Mouse (Mus musculus): ENCODE data around the gene Fam122a. TPM values are rescaled to one million over a fixed set of nuclear protein-coding genes. Genes with fewer than 3 reads are reported as not detected.
A peak's percentile ranks its signal among the peaks of the same experiment; 100 is the strongest.

Gene Fam122a
- polyA plus RNA-seq, 1 experiment from 2014 or later = 49.4 TPM

DNA sequence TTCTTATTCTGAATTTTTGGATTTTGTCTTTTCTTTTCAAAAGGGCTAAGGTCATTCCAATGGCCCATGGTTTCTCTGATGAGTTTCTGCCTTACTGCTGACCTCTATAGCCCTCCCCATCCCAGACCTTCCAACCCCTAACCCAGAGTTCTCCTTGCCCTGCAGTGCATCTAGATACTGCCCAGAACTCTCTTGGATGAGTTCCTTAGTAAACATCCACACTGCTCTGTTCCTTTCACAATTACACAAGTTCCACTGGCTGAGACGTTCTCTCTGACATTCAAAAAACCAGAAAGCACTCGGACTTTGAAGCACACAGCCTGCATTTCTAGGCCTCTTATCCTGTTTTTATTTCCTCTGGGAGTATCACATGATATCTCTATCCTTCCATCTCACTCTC lies 3.8 kb upstream of the Fam122a start:
- Histone ChIP-seq H3K4me3 (no peak overlapping the region), H3K27ac (no peak overlapping the region), H3K9ac (no peak overlapping the region), H3K4me2 (no peak overlapping the region), H3K27me3 (no peaks in the 10 kb centered on the region), H3K36me3 (no peaks in the 10 kb centered on the region), H3K9me3 (no peaks in the 10 kb centered on the region), H3K4me1 (peaks cover 4% of the 10 kb centered on the region; the same call in 1 of the 2 replicates)
- ATAC-seq (ENCODE audit: insufficient number of reproducible peaks, low FRiP score, low TSS enrichment, low read depth) = no peak
- 46% methylated on average over 2 of the region's 2 CpGs for WGBS

DNA sequence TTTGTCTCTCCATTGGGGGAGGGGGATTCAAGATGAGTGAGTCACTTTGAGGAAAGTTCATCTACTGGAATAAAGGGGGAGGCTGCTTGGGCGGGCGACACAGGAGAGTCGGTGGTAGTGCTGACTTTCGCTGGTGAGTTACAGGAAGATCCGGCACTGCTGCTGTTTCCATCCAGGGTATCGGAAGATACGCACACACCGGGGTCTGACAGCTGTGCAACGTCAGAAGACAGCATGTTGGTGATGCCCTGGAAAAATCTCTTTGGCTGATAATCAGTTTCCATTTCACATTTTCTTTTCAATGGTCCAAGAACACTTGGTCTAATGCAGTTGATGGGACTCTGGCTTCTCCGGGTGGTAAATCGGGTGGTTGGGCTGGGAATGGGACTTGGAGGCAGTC lies 695 bp downstream of the Fam122a start:
- ATAC-seq (ENCODE audit: insufficient number of reproducible peaks, low FRiP score, low TSS enrichment, low read depth) = no peak
- H3K4me3 ChIP-seq = peak overlapping the region; percentile 67
- H3K27me3 ChIP-seq = no peaks in the 10 kb centered on the region
- peaks cover 8% of the 10 kb centered on the region; the same call in 1 of the 2 replicates for H3K4me1 ChIP-seq
- H3K9ac ChIP-seq = peak overlapping the region; percentile 91
- no peaks in the 10 kb centered on the region for H3K9me3 ChIP-seq
- WGBS = 1% methylated on average over 11 of the region's 11 CpGs
- no peaks in the 10 kb centered on the region for H3K36me3 ChIP-seq
- H3K4me2 ChIP-seq = peak overlapping the region; percentile 63
- peak overlapping the region; percentile 94 for H3K27ac ChIP-seq

DNA sequence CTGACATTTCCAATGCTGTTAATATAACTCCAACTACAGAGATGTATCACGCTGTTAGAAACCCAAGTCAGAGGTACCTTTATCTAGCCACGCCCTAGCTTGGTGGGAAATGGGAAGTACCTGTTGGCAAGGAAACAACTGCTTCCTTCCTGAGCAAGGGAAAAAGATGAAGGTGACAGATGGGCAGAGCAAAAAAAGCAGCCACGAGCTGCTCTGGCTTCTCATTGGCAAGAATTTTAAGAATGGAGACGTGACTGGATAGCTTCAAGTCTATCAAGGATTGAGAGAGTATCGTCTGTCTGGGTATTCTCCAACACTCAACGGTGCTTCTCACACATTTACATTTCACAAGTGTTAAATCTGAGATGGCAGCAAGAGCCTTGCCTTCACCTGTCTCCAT lies 1.9 kb downstream of the Fam122a start:
- Histone ChIP-seq H3K4me2 (no peak overlapping the region), H3K4me1 (peaks cover 8% of the 10 kb centered on the region; the same call in 1 of the 2 replicates), H3K9ac (no peak overlapping the region), H3K9me3 (no peaks in the 10 kb centered on the region), H3K4me3 (no peak overlapping the region), H3K27me3 (no peaks in the 10 kb centered on the region), H3K36me3 (no peaks in the 10 kb centered on the region), H3K27ac (no peak overlapping the region)
- no peak for ATAC-seq (ENCODE audit: insufficient number of reproducible peaks, low FRiP score, low TSS enrichment, low read depth)
- WGBS = 85% methylated on average over 6 of the region's 6 CpGs

DNA sequence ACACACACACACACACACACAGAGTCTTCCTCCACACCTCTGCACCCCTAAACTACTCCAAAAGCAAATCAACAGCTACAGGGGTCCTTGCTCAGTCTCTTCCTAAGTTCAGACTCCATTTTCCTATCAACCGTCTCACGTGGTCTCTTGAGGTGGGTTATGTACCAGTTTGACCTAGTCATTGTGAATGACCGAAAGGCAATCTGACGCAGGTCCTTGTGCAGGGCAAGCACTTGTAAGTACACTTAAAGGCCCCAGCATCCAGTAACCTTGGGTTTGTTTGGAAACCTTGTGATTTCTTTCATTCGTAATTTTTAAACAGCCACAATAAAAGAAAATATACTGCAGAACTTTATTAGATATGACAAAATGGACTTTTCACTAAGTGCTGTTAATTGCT lies 4.6 kb downstream of the Fam122a start:
- ATAC-seq (ENCODE audit: insufficient number of reproducible peaks, low FRiP score, low TSS enrichment, low read depth) = no peak
- WGBS = 88% methylated on average over 5 of the region's 5 CpGs
- Histone ChIP-seq H3K4me1 (peaks cover 4% of the 10 kb centered on the region; the same call in 1 of the 2 replicates), H3K4me2 (no peak overlapping the region), H3K36me3 (no peaks in the 10 kb centered on the region), H3K9ac (no peak overlapping the region), H3K27ac (no peak overlapping the region), H3K4me3 (no peak overlapping the region), H3K9me3 (no peaks in the 10 kb centered on the region), H3K27me3 (no peaks in the 10 kb centered on the region)

DNA sequence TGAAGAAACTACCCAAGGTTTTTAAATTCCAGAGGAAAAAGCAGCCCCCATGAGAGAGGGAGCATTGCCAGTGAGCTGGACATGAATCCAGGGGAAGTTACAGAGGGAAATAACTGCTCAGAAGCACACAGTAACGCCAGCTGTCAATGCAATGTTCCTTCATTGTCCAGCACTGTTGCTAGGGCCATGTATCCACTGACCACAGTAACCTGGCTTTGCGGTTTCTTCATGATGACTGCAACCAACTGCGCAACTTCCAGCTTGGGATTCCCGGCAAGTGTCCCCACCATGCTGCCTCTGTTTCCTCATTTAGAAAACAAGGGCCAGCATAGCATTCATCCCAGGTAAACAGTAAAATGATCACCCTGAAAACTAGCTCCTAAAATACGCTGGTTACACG lies 5.6 kb downstream of the Fam122a start:
- WGBS = 83% methylated on average over 6 of the region's 6 CpGs
- H3K27me3 ChIP-seq = no peaks in the 10 kb centered on the region
- no peak overlapping the region for H3K9ac ChIP-seq
- H3K4me3 ChIP-seq = no peak overlapping the region
- no peaks in the 10 kb centered on the region for H3K36me3 ChIP-seq
- no peak overlapping the region for H3K27ac ChIP-seq
- no peaks in the 10 kb centered on the region for H3K9me3 ChIP-seq
- H3K4me2 ChIP-seq = no peak overlapping the region
- ATAC-seq (ENCODE audit: insufficient number of reproducible peaks, low FRiP score, low TSS enrichment, low read depth) = no peak
- H3K4me1 ChIP-seq = peaks cover 4% of the 10 kb centered on the region; the same call in 1 of the 2 replicates

DNA sequence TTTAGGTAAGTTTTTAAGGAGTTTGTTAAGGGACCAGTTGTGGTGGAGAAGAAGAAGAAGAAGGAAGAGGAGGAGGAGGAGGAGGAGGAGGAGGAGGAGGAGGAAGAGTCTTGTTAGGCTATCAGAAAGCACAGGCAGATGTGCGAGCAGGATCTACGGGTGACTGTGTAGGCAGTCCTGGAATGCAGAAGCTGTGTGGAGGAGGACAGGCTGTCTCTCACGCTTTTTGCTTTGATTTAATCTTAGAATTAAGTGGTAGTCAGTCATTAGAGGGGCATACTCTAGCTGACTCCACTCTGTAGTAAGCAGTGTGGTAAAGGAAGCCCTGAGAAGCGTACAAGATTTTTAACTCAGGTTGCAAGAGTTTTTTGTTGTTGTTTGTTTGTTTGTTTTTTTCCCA lies 7.9 kb downstream of the Fam122a start:
- Histone ChIP-seq H3K9me3 (no peaks in the 10 kb centered on the region), H3K4me1 (no peaks in the 10 kb centered on the region), H3K4me2 (no peak overlapping the region), H3K27ac (no peak overlapping the region), H3K36me3 (no peaks in the 10 kb centered on the region), H3K9ac (no peak overlapping the region), H3K27me3 (no peaks in the 10 kb centered on the region), H3K4me3 (no peak overlapping the region)
- WGBS = 68% methylated on average over 4 of the region's 4 CpGs
- ATAC-seq (ENCODE audit: insufficient number of reproducible peaks, low FRiP score, low TSS enrichment, low read depth) = no peak

DNA sequence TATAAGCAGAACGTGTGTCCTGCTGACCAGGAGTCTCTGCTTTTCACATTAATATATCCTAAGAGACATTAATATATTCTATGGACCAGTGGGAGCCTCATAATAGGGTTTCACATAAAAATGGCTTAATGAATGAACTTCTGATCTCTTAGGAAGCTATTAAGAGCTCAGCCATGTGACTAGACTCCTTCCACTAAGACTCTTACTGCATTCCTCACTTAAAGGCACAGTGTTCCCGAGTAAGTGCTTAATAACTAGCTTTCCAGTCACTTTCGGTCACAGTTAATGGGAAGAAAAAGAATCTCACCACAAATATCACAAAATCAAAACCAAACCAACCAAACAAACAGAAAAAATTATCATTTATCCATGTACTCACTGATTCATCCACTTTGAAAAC lies 8.5 kb downstream of the Fam122a start:
- 52% methylated on average over 3 of the region's 3 CpGs for WGBS
- Histone ChIP-seq H3K4me1 (no peaks in the 10 kb centered on the region), H3K9me3 (no peaks in the 10 kb centered on the region), H3K27me3 (no peaks in the 10 kb centered on the region), H3K27ac (no peak overlapping the region), H3K9ac (no peak overlapping the region), H3K4me3 (no peak overlapping the region), H3K4me2 (no peak overlapping the region), H3K36me3 (no peaks in the 10 kb centered on the region)
- ATAC-seq (ENCODE audit: insufficient number of reproducible peaks, low FRiP score, low TSS enrichment, low read depth) = no peak

DNA sequence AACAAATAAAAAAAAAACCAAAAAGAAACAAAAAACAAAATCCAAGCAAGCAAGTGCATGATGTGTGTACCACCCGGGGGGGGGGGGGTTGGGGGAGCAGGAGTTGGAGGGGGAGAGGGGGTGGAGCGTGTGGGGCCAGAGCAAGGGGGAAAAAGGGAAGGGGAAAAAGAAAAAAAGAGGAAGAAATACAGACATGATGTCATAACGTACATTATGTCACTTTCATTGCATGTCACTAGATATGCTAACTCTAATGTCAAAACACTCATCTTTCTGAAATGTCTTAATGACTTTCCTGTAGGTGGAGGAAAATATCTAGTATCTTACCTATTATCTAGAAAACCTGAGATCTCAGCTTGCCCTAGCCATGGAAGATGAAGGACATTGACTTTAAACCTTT lies 14.1 kb downstream of the Fam122a start:
- Histone ChIP-seq H3K27ac (no peak overlapping the region), H3K4me2 (no peak overlapping the region), H3K9me3 (no peaks in the 10 kb centered on the region), H3K9ac (no peak overlapping the region), H3K4me3 (no peak overlapping the region), H3K27me3 (no peaks in the 10 kb centered on the region), H3K4me1 (no peaks in the 10 kb centered on the region), H3K36me3 (no peaks in the 10 kb centered on the region)
- WGBS = 85% methylated on average over 3 of the region's 3 CpGs
- ATAC-seq (ENCODE audit: insufficient number of reproducible peaks, low FRiP score, low TSS enrichment, low read depth) = no peak

DNA sequence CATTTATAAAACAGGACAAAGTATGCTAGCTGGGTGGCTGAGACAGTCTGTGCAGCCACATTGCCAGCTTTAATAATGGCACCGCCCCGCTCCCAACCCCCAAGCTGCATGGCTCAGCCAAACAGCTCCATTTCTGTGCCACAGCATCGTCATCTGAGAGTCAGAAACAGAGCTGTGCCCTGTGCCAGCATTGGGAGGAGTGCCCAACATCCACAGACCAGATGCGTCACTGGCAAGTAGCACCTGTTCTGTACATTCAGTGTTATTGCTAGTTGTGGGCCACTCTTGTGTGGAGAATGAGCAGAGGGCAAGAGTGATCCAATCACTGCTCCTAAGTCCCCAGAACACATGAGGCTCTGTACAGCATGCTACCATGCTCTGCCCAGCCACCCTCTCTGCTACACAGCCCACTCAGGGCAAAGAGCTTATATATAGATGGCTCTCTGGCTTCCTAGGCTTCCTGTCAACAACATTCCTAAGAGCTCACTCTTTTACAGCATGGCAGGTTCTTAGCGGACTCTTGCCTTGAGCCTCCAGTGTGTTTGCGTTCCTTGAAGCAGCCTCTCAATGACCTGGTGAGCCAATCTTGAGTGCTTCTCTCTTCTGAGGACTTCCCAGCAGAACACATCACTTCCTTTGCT lies 20.4 kb downstream of the Fam122a start:
- no peak for ATAC-seq (ENCODE audit: insufficient number of reproducible peaks, low FRiP score, low TSS enrichment, low read depth)
- no peaks in the 10 kb centered on the region for H3K9me3 ChIP-seq
- 86% methylated on average over 6 of the region's 6 CpGs for WGBS
- no peak overlapping the region for H3K27ac ChIP-seq
- no peaks in the 10 kb centered on the region for H3K36me3 ChIP-seq
- H3K4me1 ChIP-seq = peaks cover 3% of the 10 kb centered on the region; the same call in 1 of the 2 replicates
- H3K27me3 ChIP-seq = no peaks in the 10 kb centered on the region
- no peak overlapping the region for H3K4me2 ChIP-seq
- H3K4me3 ChIP-seq = no peak overlapping the region
- no peak overlapping the region for H3K9ac ChIP-seq

DNA sequence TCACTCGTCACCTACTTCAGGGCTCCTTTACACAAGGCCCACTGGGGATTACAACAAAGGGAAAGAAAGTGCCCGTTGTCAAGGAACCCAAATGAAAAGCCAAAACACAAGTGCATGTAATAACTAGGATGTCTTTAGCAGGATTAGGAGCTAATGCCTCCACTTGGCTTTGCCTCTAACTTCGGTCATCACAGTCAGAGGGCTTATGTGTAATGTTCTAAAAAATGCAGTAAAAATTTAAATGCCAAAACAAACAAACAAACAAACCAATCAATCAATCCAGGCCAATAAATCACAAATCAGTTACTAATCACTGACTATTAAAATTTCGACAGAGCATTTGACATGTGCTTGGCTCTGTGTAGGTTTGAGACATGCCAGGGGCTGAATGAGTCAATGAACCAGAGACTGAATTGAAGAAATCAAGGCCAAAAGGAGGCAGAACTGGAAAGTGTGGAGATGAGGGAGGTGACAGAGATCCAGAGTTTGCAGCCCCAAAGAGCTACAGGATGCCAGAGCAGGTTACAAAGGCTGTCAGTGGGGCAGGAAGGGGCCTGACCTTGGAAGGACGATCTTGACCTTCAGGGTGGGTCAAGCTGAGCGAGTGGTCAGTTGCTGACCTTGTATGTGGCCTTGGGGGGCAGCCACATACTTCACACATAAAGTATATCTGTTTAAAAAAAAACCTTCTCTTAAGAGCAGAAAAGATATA lies 21.8 kb downstream of the Fam122a start:
- ATAC-seq (ENCODE audit: insufficient number of reproducible peaks, low FRiP score, low TSS enrichment, low read depth) = no peak
- Histone ChIP-seq H3K4me3 (no peak overlapping the region), H3K9me3 (no peaks in the 10 kb centered on the region), H3K9ac (no peak overlapping the region), H3K27me3 (no peaks in the 10 kb centered on the region), H3K27ac (no peak overlapping the region), H3K36me3 (no peaks in the 10 kb centered on the region), H3K4me1 (peaks cover 3% of the 10 kb centered on the region; the same call in 1 of the 2 replicates), H3K4me2 (no peak overlapping the region)
- WGBS = 79% methylated on average over 6 of the region's 6 CpGs

DNA sequence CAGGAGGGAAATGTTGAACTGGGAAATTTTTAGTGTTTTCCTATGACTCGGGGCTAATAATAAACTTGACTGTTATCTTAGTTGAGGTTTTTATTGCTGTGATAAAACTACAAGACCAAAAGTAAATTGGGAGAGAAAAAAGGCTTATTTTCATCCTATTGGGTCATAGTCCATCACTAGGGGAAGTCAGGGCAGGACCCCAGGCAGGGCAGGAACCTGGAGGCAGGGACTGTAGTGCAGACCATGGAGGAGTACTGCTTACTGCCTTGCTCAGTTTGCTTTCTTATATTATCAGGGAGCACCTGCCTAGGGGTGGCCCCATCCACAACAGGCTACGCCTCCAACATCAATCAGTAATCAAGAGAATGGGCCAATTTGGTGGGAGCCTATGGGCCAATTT lies 22.7 kb downstream of the Fam122a start:
- WGBS = 70% methylated on average over 2 of the region's 2 CpGs

DNA sequence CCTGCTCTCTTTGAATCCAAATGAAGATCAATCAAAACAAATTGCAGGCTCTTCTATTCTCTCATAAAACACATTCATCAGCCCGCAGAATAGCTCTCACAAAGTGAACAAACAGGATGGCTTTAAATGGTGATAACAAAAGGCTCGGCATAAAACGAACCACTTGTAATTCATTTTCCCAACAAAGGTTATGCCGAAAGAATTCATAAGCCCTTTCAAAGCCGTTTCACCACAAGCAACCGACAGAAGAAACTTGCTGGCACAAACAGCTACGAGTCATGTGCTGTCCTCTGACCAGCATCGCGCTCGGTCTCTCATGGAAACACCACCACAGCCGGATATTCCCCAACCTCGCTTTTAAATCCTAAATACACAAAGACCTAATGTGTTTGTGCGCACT lies 23.8 kb downstream of the Fam122a start:
- ATAC-seq (ENCODE audit: insufficient number of reproducible peaks, low FRiP score, low TSS enrichment, low read depth) = no peak
- Histone ChIP-seq H3K4me2 (no peak overlapping the region), H3K27me3 (no peaks in the 10 kb centered on the region), H3K36me3 (no peaks in the 10 kb centered on the region), H3K9me3 (no peaks in the 10 kb centered on the region), H3K9ac (no peak overlapping the region), H3K4me1 (peaks cover 3% of the 10 kb centered on the region; the same call in 1 of the 2 replicates), H3K4me3 (no peak overlapping the region), H3K27ac (no peak overlapping the region)
- WGBS = 60% methylated on average over 13 of the region's 13 CpGs

More for the DNA sequence above, 22.7 kb downstream of the Fam122a start:
- ATAC-seq (ENCODE audit: insufficient number of reproducible peaks, low FRiP score, low TSS enrichment, low read depth) = no peak
- Histone ChIP-seq H3K4me3 (no peak overlapping the region), H3K9ac (no peak overlapping the region), H3K9me3 (no peaks in the 10 kb centered on the region), H3K27me3 (no peaks in the 10 kb centered on the region), H3K27ac (no peak overlapping the region), H3K4me1 (peaks cover 3% of the 10 kb centered on the region; the same call in 1 of the 2 replicates), H3K36me3 (no peaks in the 10 kb centered on the region), H3K4me2 (no peak overlapping the region)
